Mouse (Mus musculus) ovary, adult 18-20 months (tissue): Measurements from ENCODE around the gene Ect2.

Source experiments
- DNase-seq: peaks from one replicate; pipeline ENCODE4 v3.0.0; 2022; ENCODE audit warnings: low spot score, mixed read lengths

Gene Ect2

GRCm38 (mm10) chr3:27153701-27154209, at the start of gene Ect2:
Gene Ect2, minus strand, starts transcription at chr3:27153878.
- peak; percentile 97 for DNase-seq

DNA sequence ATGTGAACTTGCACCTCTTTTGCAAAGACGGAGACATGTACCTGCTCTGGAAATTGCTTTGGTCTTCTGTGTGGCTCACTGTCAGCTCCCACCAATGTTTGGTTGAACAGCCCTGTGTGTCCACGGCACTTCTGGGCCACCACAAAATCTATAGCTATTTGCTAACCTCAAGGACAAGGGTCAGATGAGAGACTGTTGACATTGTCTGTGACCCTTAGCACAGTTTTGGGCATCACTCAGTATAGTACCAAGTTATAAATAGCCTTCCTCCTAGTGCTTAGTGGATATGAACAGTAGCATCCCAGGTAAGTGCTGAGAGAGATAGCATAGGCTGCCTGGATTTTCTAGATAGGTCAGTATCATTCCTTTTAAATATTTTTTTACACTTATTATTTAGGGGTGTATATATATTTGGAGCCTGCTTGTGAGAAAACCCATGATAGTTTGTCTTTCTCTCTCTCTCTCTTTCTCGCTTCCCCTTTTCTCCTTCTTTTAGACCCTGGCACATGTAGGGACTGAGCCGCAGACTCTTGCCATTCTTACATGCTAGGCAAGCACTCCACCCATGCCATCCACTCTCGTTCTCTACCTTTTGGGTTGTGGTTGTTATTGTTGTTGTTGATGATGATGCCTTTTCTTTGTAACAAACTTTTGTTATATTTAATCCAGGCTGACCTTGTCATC, 48.2 kb upstream of the Ect2 start:
- no peak for DNase-seq

GRCm38 (mm10) chr3:27199120-27199519, 45.4 kb upstream of the Ect2 start:
- DNase-seq: no peak

DNA sequence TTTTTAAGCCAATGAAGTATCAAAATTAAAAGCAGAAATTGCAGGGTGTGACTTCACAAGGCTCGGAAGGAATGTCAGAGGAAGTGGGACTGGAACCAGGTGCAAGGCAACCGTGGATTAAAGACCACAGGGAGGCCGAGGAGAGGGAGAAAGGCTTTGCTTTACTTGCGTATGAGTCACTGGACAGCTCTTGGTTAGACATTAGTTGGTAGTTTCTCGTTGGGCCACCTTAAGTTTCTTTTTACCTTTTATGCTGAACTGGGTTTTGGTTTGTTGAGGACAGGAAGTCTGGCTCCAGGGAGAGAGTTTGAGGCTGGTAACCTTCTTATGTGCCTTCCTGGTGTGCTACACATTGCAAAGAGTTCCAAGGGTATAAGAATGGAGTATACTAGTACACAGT, 44.1 kb upstream of the Ect2 start:
- DNase-seq: no peak

DNA sequence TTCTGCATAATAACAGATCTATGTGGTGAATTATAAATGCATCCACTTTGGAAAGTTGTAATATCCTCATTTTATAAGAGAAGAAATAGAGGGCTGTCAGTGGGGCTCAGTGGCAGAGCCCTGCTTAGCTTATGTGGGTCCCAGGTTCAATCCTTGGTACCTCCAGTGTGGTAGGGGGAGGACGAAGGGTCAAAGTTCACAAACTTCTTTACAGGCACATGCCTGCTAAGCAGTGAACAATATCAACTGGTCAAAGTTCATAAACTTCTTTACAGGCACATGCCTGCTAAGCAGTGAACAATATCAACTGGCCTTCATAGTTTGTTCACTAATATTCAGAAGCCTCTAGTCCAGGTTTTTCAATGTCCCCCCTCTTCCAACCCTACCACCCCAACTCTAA, 42.9 kb upstream of the Ect2 start:
- no peak for DNase-seq

DNA sequence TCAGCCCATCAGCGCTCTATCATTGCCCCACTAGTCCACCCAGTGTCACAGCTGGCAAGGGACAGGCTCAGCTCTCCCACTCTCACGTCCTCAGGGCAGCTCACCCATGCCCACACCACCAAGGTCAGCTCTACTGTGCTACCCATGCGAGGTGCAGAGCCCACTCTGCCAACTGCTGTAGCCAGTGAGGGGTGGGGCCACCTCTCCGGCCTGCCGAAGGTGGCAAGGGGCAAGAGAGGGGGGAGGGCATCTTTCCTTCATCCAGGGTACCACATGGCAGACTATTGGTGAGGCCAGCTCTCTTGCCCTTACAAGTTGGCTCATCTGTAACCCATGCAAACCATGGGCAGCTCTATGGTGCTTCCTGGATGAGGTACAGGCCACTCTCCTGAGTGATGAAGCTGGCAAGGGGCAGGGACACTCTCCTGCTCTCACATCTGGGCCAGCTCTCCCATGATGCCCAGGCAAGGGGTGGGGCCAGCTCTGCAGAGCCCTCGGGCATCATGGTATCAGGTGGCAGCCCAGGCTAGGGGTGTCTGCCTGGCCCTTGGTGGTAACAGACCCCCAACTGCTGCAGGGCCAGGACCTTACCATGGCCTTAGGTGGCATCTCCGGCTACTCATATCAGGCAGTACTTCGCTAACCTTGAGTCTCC, 42.0 kb upstream of the Ect2 start:
- no peak for DNase-seq

- DNase-seq: no peak
These were observed 41.5 kb upstream of the Ect2 start for GRCm38 (mm10) chr3:27195153-27195552.

DNA sequence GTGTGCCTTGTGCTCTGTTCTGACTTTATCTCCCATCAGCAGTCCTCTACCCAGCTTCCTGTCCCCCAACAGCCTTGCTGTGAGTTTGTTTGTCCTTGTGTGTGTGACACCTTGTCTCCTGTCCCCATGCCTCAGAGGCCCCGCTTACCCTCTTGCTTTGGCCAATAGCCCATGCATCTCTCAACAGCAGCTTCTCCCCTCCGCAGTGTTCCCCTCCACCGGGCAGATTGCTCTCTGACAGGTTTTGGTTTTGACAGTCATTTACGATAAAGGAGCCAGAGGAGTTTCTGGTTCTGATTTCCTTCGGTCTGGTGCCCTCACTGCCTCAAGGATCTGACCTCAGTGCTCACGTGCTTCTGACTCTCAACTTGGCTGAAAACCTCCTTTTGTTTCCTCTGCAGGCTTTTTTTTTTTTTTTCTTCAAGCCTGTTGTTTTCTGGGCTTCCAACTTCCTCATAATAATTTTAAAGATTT, 40.2 kb upstream of the Ect2 start:
- no peak for DNase-seq

DNA sequence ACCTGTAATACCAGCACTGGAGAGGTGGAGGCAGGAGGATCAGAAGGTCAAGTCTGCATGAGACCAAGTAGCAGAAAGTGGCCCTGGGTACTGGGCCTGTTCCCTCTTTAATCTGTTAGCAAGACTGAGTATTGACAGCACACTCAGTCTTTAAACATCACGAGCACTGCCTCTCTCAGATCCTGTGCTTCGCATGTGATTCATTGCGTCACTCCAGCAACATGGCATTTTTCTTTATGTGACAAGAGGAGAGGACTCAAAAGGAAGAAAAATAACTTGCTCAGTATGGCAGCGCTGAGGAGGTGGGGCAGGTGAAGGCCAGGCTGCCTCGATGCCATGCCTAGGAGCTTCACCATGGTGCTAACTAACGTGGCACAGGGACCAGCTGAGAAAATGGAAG, 38.2 kb upstream of the Ect2 start:
- DNase-seq: no peak

- DNase-seq: no peak
These were observed 37.2 kb upstream of the Ect2 start for GRCm38 (mm10) chr3:27190865-27191264.

DNA sequence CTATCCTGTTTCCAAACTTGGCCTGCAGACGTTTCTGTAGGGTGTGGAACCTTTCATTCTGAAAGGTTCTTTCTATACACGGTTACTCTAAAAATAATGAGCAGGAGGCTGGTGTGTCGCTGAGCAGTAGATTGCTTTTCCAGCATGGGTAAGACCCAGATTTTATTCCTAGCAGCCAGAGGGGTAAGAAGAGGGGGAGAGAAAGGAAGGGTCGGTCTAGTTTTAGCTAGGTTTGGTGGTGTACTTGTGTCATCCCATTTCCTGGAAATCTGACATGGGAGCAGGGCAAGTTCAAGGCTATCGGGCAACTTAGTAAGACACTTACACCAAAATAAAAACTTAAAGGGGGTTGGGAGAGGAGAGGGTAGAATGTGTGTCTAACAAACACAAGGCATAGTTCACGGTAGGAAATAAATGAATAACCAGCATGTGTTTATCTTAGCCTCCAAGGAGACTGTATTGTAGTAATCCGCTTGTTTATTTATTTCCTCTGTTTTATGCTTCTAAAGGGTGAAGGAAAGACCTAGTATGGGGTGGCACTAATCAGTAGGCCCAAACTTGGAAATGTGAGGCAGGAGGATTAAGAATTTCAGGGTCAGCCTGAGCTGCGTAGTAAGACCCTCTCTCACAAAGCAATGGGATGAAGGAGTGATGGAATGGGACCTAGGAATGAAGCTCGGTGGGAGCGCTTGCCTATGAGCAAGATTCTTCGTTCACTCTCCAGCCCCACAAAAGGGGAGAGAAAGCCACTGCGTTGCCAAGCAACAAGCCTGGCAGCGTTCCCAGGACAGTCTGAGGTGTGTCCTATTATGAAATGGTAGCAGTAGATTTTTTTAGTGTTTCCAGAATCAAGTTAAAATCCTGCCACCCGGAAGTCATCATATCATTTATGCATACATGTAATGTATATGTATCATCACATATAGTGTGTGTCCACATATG, 35.9 kb upstream of the Ect2 start:
- peak; percentile 72 for DNase-seq

- no peak for DNase-seq
These were observed 34.7 kb upstream of the Ect2 start for GRCm38 (mm10) chr3:27188386-27188785.

DNA sequence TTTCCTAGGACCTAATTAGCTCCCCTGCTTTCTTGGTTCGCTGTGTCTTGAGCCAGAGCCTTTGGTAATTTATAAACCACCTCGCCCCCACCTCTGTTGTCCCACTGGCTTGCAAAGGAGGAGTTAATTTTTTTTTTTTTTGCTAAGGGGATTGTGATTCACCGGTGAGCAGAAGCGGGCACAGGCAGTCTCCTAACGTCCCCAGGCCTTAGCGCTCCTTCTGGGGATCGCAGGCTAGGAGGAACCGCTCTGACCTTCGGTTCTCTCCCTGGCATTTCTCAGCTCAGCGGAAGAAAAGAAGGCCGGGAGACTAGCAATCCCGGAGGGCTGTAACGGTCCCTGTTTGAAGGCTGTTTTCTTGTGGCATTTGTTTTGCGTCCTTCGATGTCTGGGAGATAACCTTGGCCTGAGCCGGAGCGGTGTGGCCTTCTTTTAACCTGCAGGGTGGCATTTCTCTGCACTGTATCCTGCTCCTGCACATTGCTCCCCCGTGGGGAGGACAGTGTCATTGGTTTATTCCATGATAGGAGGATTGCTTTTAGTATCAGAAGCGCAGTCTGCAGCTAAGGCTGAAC, 30.0 kb upstream of the Ect2 start:
- DNase-seq: peak; percentile 47

GRCm38 (mm10) chr3:27182733-27183600, 29.3 kb upstream of the Ect2 start, which contains the start of gene Nceh1:
Gene Nceh1, plus strand, starts transcription at chr3:27182965.
- DNase-seq: peak; percentile 91

DNA sequence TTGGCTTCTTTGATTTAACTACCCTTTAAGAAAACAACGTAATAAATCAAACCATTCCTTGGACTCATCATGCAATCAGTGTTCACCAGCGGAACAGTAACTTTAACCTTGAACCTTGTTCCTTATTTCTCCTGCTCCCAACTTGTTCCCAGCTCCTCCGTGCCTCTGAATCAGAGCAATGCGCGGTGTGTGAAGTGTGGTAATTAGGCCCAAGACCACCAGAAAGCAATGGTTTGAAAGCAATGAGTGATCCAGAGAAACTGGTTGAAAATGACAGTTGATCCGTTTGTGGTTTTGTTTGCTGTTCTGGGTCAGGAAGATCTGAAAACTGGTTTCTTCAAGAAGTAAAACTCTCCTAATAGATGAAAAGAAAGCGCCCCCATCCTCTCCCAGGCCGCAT, 26.0 kb upstream of the Ect2 start:
- DNase-seq: no peak

DNA sequence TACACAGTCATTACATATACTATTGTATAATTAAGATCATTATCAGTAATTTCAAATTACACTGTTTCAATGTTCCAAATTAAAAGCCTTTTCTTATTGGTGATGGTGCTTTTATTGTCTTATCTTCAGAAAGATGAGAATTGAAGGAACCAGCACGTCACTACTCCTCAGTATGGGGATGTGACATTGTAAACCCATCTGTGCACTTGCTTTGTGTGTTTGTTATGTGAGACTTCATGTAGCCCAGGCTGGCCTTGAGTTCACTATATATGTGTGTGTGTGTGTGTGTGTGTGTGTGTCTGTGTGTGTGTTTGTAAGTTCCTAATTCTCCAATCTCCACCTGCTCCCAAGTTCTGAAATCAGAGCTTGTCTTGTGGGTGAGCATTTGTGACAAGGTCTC, 16.6 kb upstream of the Ect2 start:
- DNase-seq: no peak

GRCm38 (mm10) chr3:27165481-27166065, 11.9 kb upstream of the Ect2 start:
- DNase-seq: no peak

- DNase-seq: no peak
These were observed 8.7 kb upstream of the Ect2 start for GRCm38 (mm10) chr3:27162410-27162804.

DNA sequence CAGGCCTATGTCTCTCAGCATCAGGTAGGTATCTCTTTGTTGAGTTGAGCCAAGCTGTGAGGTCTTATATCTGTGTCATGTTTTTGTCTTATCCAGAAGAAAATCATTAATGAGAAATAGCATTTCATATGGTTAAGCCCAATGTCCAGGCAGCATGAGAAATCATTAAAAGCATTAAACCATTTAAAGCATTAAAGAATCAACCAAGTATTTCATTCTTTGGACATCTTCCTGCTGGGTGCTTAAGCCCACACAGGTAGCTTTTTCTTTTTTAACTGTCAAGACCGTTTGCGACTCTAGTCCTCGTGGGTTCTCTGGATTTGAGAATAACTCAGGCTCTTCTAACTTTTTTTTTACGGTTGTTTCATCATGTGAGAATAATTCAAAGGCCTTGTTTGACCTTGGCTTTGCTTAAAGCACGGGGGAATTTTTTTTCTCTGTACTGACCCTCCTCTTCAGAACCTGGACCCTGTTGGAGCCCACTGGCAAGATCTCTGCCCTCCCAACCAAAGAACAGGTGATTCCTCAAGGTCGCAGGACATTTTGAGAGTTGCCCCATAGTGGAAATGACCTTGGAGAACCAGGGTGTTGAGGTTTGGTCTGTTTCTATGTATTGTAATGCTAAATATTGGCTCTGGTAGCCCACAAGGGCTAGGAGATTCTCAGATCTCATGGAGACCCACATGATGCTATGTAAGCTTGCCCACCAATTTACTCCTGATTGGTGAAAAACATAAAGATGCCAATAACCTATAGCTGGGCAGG, 8.1 kb upstream of the Ect2 start:
- no peak for DNase-seq

DNA sequence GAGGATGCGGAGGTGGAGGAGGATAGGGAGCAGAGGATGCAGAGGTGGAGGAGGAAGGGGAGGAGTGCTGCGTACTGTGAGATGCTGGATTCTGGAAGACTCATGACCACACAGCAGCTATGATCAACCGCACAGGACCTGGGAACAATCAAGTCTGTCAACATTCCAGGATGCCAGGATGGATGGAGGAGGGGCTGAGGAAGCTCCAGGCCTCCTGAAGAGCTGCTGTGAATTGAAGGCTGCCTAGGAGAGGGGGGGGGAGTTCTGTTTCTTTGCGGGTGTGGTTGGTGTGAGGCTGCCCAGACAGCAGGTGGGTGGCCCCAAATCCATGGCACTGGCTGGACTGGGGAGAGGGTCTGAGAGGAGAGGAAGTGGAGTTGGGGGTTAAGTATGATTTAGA, 5.2 kb upstream of the Ect2 start:
- no peak for DNase-seq
